Comparison of ENCODE assay signal across 17 mouse cellular contexts in genomic region chr14:73334926-73335805, GRCm38 (mm10). TPM values are rescaled to one million over a fixed set of nuclear protein-coding genes. Genes with fewer than 3 reads are reported as not detected.
DNase-seq lines count a peak whose midpoint lies in the region; ATAC-seq and TF ChIP-seq lines count a peak whose summit lies in the region.
"Had no signal": no experiment of that assay in that cellular context is flagged by ENCODE, and none has a peak within 500 bp of the region (broad histone marks: within the 10 kb centered on the region; RNA-seq: fewer than 3 reads in every experiment).

No protein-coding gene starts in this region.

- no peaks in the 10 kb centered on the region for H3K27me3 ChIP-seq in forebrain, embryonic 16.5 days (replicated peaks; ENCODE audit: control insufficient read depth, insufficient read depth, low read length)
- H3K27me3 ChIP-seq in forebrain, embryonic 15.5 days = no peaks in the 10 kb centered on the region
- no peaks in the 10 kb centered on the region for H3K27me3 ChIP-seq in midbrain, embryonic 13.5 days
- no peaks in the 10 kb centered on the region for H3K27me3 ChIP-seq in intestine, embryonic 16.5 days (replicated peaks; ENCODE audit: control insufficient read depth, insufficient read depth, low read length)
- no peaks in the 10 kb centered on the region for H3K27me3 ChIP-seq in limb, embryonic 10.5 days (ENCODE audit: low read depth, poor library complexity, severe bottlenecking)
- H3K27me3 ChIP-seq: embryonic facial prominence, embryonic 15.5 days; intestine, embryonic 15.5 days had no signal

- H3K4me2 ChIP-seq in forebrain, embryonic 16.5 days (ENCODE audit: low read length) = peak overlapping the region; percentile 19
- H3K4me2 ChIP-seq in forebrain, embryonic 15.5 days (replicated peaks) = no peak overlapping the region
- peak overlapping the region; percentile 1; the same call in 1 of the 2 replicates for H3K4me2 ChIP-seq in midbrain, embryonic 13.5 days (replicated peaks)
- H3K4me2 ChIP-seq in intestine, embryonic 16.5 days (ENCODE audit: low read depth, low read length) = no peak overlapping the region
- H3K4me2 ChIP-seq: embryonic facial prominence, embryonic 15.5 days; intestine, embryonic 15.5 days had no signal

- DNase-seq in left cerebral cortex, adult 2 months (ENCODE audit: extremely low spot score in 1 of 2, low spot score in 2 of 2) = no peak
- DNase-seq in left cerebral cortex, postnatal 4 days = no peak
- peak; percentile 23 for DNase-seq in R1 (ENCODE audit: low read depth, low spot score)
- no peak for DNase-seq in limb, embryonic 10.5 days (ENCODE audit: low spot score)
- DNase-seq: cerebellum, postnatal 14 days; kidney, postnatal 14 days; lung, postnatal 36 days; thymus, adult 18-20 months had no signal

- intact Hi-C loops in left cerebral cortex, adult 2 months (cut with DNase I) = no loop called here
- intact Hi-C loops in left cerebral cortex, postnatal 4 days (cut with DNase I) = no loop called here

- H3K27ac ChIP-seq in forebrain, embryonic 16.5 days (ENCODE audit: low read length) = no peak overlapping the region
- no peak overlapping the region for H3K27ac ChIP-seq in forebrain, embryonic 15.5 days (replicated peaks)
- 0 out of 2 replicates have a peak overlapping the region, but pooled peaks have one; percentile 10 for H3K27ac ChIP-seq in left cerebral cortex, adult 2 months
- H3K27ac ChIP-seq in midbrain, embryonic 13.5 days = no peak overlapping the region
- H3K27ac ChIP-seq in intestine, embryonic 16.5 days (ENCODE audit: low read length) = no peak overlapping the region
- no peak overlapping the region for H3K27ac ChIP-seq in limb, embryonic 10.5 days
- H3K27ac ChIP-seq: embryonic facial prominence, embryonic 15.5 days; intestine, embryonic 15.5 days; liver, embryonic 14.5 days had no signal

- no peak; the same call in 1 of the 2 replicates for ATAC-seq in forebrain, embryonic 16.5 days
- ATAC-seq in forebrain, embryonic 15.5 days (replicated peaks) = no peak
- 0 out of 2 replicates have a peak, but pooled peaks have one; percentile 17 for ATAC-seq in midbrain, embryonic 13.5 days
- ATAC-seq in intestine, embryonic 16.5 days = no peak
- ATAC-seq: forebrain, embryonic 14.5 days; intestine, embryonic 15.5 days had no signal

- peaks cover 5% of the 10 kb centered on the region for H3K4me1 ChIP-seq in forebrain, embryonic 16.5 days (replicated peaks; ENCODE audit: control insufficient read depth, insufficient read depth, low read length)
- H3K4me1 ChIP-seq in forebrain, embryonic 15.5 days = no peaks in the 10 kb centered on the region
- H3K4me1 ChIP-seq in midbrain, embryonic 13.5 days (replicated peaks) = 0 out of 2 replicates have a peak, but pooled peaks cover 7% of the 10 kb centered on the region
- H3K4me1 ChIP-seq in intestine, embryonic 16.5 days (ENCODE audit: control insufficient read depth, insufficient read depth, low read length) = no peaks in the 10 kb centered on the region
- no peaks in the 10 kb centered on the region for H3K4me1 ChIP-seq in limb, embryonic 10.5 days
- H3K4me1 ChIP-seq: embryonic facial prominence, embryonic 15.5 days; intestine, embryonic 15.5 days had no signal

- TF ChIP-seq CTCF in left cerebral cortex, adult 2 months (IDR thresholded peaks at IDR 0.05) = no peak

- 60% methylated on average over 22 of the region's 22 CpGs for WGBS in forebrain, embryonic 16.5 days
- WGBS in forebrain, embryonic 15.5 days = 64% methylated on average over 22 of the region's 22 CpGs
- WGBS in midbrain, embryonic 13.5 days = 56% methylated on average over 22 of the region's 22 CpGs
- 76% methylated on average over 22 of the region's 22 CpGs for WGBS in intestine, embryonic 16.5 days
- WGBS in limb, embryonic 10.5 days = 87% methylated on average over 22 of the region's 22 CpGs

- H3K9me3 ChIP-seq in forebrain, embryonic 16.5 days (ENCODE audit: control insufficient read depth, low read length) = no peaks in the 10 kb centered on the region
- no peaks in the 10 kb centered on the region for H3K9me3 ChIP-seq in forebrain, embryonic 15.5 days
- no peaks in the 10 kb centered on the region for H3K9me3 ChIP-seq in midbrain, embryonic 13.5 days
- no peaks in the 10 kb centered on the region for H3K9me3 ChIP-seq in intestine, embryonic 16.5 days (ENCODE audit: control insufficient read depth, low read length)
- H3K9me3 ChIP-seq in limb, embryonic 10.5 days (replicated peaks) = no peaks in the 10 kb centered on the region
- H3K9me3 ChIP-seq: embryonic facial prominence, embryonic 15.5 days; intestine, embryonic 15.5 days had no signal

- no peaks in the 10 kb centered on the region for H3K36me3 ChIP-seq in forebrain, embryonic 16.5 days (ENCODE audit: control insufficient read depth, insufficient read depth)
- no peaks in the 10 kb centered on the region for H3K36me3 ChIP-seq in forebrain, embryonic 15.5 days
- H3K36me3 ChIP-seq in midbrain, embryonic 13.5 days = no peaks in the 10 kb centered on the region
- H3K36me3 ChIP-seq in intestine, embryonic 16.5 days (ENCODE audit: control insufficient read depth, insufficient read depth, low read length) = no peaks in the 10 kb centered on the region
- H3K36me3 ChIP-seq in limb, embryonic 10.5 days = no peaks in the 10 kb centered on the region
- H3K36me3 ChIP-seq: embryonic facial prominence, embryonic 15.5 days; intestine, embryonic 15.5 days had no signal

- H3K9ac ChIP-seq in forebrain, embryonic 16.5 days (replicated peaks; ENCODE audit: low read depth, low read length) = no peak overlapping the region
- no peak overlapping the region for H3K9ac ChIP-seq in forebrain, embryonic 15.5 days (replicated peaks)
- H3K9ac ChIP-seq in midbrain, embryonic 13.5 days (replicated peaks) = no peak overlapping the region
- no peak overlapping the region for H3K9ac ChIP-seq in intestine, embryonic 16.5 days (ENCODE audit: low read depth, low read length)
- H3K9ac ChIP-seq: embryonic facial prominence, embryonic 15.5 days; intestine, embryonic 15.5 days; liver, embryonic 14.5 days had no signal

- H3K4me3 ChIP-seq in forebrain, embryonic 16.5 days (replicated peaks; ENCODE audit: low read length) = no peak overlapping the region
- no peak overlapping the region for H3K4me3 ChIP-seq in forebrain, embryonic 15.5 days
- no peak overlapping the region for H3K4me3 ChIP-seq in left cerebral cortex, adult 2 months
- H3K4me3 ChIP-seq in midbrain, embryonic 13.5 days (replicated peaks) = no peak overlapping the region
- H3K4me3 ChIP-seq in intestine, embryonic 16.5 days (ENCODE audit: low read length) = no peak overlapping the region
- H3K4me3 ChIP-seq in limb, embryonic 10.5 days = no peak overlapping the region
- H3K4me3 ChIP-seq: embryonic facial prominence, embryonic 15.5 days; intestine, embryonic 15.5 days; myocyte had no signal

RNA-seq across cellular contexts. Expression of gene Rb1, which starts 9.5 kb away (rescaled TPM):
- 15.8 and 22.7 TPM in 2 replicates for polyA plus RNA-seq in forebrain, embryonic 16.5 days (2015; fragmentation: Nextera tagmentation; extraction: Ambion mirVana)
- polyA plus RNA-seq in forebrain, embryonic 15.5 days (2015; fragmentation: Nextera tagmentation; extraction: Ambion mirVana) = 19.4 and 32.5 TPM in 2 replicates
- 10 to 100 TPM; 29.7 to 30.5 TPM for total RNA-seq in left cerebral cortex, adult 2 months (2021)
- 10 to 100 TPM; 45.8 to 49.0 TPM for total RNA-seq in left cerebral cortex, postnatal 4 days (2021)
- 21.2 and 22.3 TPM in 2 replicates for polyA plus RNA-seq in midbrain, embryonic 13.5 days (2015; fragmentation: Nextera tagmentation; extraction: Ambion mirVana)
- polyA plus RNA-seq in intestine, embryonic 16.5 days (2015; fragmentation: Nextera tagmentation; extraction: Ambion mirVana) = 13.0 and 14.9 TPM in 2 replicates
- 21.2 and 24.8 TPM in 2 replicates for polyA plus RNA-seq in limb, embryonic 10.5 days (2016; fragmentation: Nextera tagmentation; extraction: Ambion mirVana)

RNA-seq across cellular contexts. Expression of gene Itm2b, which starts 49.9 kb away (rescaled TPM):
- 630 and 738 TPM in 2 replicates for polyA plus RNA-seq in forebrain, embryonic 16.5 days (2015; fragmentation: Nextera tagmentation; extraction: Ambion mirVana)
- polyA plus RNA-seq in forebrain, embryonic 15.5 days (2015; fragmentation: Nextera tagmentation; extraction: Ambion mirVana) = 640 and 665 TPM in 2 replicates
- 100 to 1,000 TPM; 721 to 748 TPM for total RNA-seq in left cerebral cortex, adult 2 months (2021)
- 100 to 1,000 TPM; 363 to 375 TPM for total RNA-seq in left cerebral cortex, postnatal 4 days (2021)
- 442 and 449 TPM in 2 replicates for polyA plus RNA-seq in midbrain, embryonic 13.5 days (2015; fragmentation: Nextera tagmentation; extraction: Ambion mirVana)
- 702 and 717 TPM in 2 replicates for polyA plus RNA-seq in intestine, embryonic 16.5 days (2015; fragmentation: Nextera tagmentation; extraction: Ambion mirVana)
- polyA plus RNA-seq in limb, embryonic 10.5 days (2016; fragmentation: Nextera tagmentation; extraction: Ambion mirVana) = 219 and 269 TPM in 2 replicates

Comparison
In these comparisons a context has a peak if more than half of its experiments do, and no peak if none do; other contexts are left out.
1. H3K4me2 ChIP-seq: peak in forebrain, embryonic 16.5 days (single experiment) and midbrain, embryonic 13.5 days (single experiment); none in forebrain, embryonic 15.5 days (single experiment) and intestine, embryonic 16.5 days (single experiment).